Mouse (Mus musculus): ENCODE results near the gene Lama4. TPM values are rescaled to one million over a fixed set of nuclear protein-coding genes. Genes with fewer than 3 reads are reported as not detected.

Gene Lama4
- total and polyA plus RNA-seq, 3 experiments = not detected

- DNase-seq (ENCODE audit: low read depth, low spot score) = no peak
- Histone ChIP-seq H3K4me3 (ENCODE audit: control insufficient read depth in 1 of 2, insufficient read depth in 1 of 2, low read depth in 2 of 2, low read length in 2 of 2) (no peak overlapping the region), H3K9ac (ENCODE audit: control insufficient read depth, low read depth, low read length, poor library complexity, severe bottlenecking) (no peak overlapping the region), H3K79me2 (ENCODE audit: control insufficient read depth, insufficient read depth, low read length, poor library complexity) (no peaks in the 10 kb centered on the region), H3K27ac (ENCODE audit: control insufficient read depth, low read depth, low read length) (no peak overlapping the region), H3K9me3 (replicated peaks; ENCODE audit: insufficient read depth, low read length) (no peaks in the 10 kb centered on the region), H3K27me3 (ENCODE audit: control insufficient read depth in 1 of 2, insufficient read depth in 2 of 2, low read length in 2 of 2) (no peaks in the 10 kb centered on the region), H3K36me3 (ENCODE audit: control insufficient read depth in 1 of 2, insufficient read depth in 2 of 2, low read length in 2 of 2) (no peaks in the 10 kb centered on the region), H3K4me1 (ENCODE audit: control insufficient read depth in 1 of 2, insufficient read depth in 2 of 2, low read length in 2 of 2) (no peaks in the 10 kb centered on the region)
- TF ChIP-seq BHLHE40 (IDR thresholded peaks at IDR 0.05; ENCODE audit: borderline replicate concordance, low read depth, low read length) (no peak), SMC3 (IDR thresholded peaks at IDR 0.05; ENCODE audit: low read depth, low read length) (no peak)
These were observed 35.6 kb downstream of the Lama4 start for GRCm38 (mm10) chr10:39000951-39001350.

GRCm38 (mm10) chr10:39002521-39002920, 37.2 kb downstream of the Lama4 start:
- Histone ChIP-seq H3K4me1 (ENCODE audit: control insufficient read depth in 1 of 2, insufficient read depth in 2 of 2, low read length in 2 of 2) (no peaks in the 10 kb centered on the region), H3K9me3 (replicated peaks; ENCODE audit: insufficient read depth, low read length) (no peaks in the 10 kb centered on the region), H3K36me3 (ENCODE audit: control insufficient read depth in 1 of 2, insufficient read depth in 2 of 2, low read length in 2 of 2) (no peaks in the 10 kb centered on the region), H3K9ac (ENCODE audit: control insufficient read depth, low read depth, low read length, poor library complexity, severe bottlenecking) (no peak overlapping the region), H3K4me3 (ENCODE audit: control insufficient read depth in 1 of 2, insufficient read depth in 1 of 2, low read depth in 2 of 2, low read length in 2 of 2) (no peak overlapping the region), H3K27ac (ENCODE audit: control insufficient read depth, low read depth, low read length) (no peak overlapping the region), H3K79me2 (ENCODE audit: control insufficient read depth, insufficient read depth, low read length, poor library complexity) (no peaks in the 10 kb centered on the region), H3K27me3 (ENCODE audit: control insufficient read depth in 1 of 2, insufficient read depth in 2 of 2, low read length in 2 of 2) (no peaks in the 10 kb centered on the region)
- DNase-seq (ENCODE audit: low read depth, low spot score) = no peak
- TF ChIP-seq KAT2A (conservative IDR thresholded peaks at IDR 0.05; ENCODE audit: low read depth, low read length) (no peak), ETS1 (IDR thresholded peaks at IDR 0.05; ENCODE audit: low read depth, low read length) (no peak), UBTF (IDR thresholded peaks at IDR 0.05; ENCODE audit: borderline replicate concordance, insufficient read depth, low read depth, low read length) (no peak), BHLHE40 (IDR thresholded peaks at IDR 0.05; ENCODE audit: borderline replicate concordance, low read depth, low read length) (no peak), TBP (IDR thresholded peaks at IDR 0.05; ENCODE audit: low read depth, low read length) (no peak), POLR2AphosphoS2 (IDR thresholded peaks at IDR 0.05; ENCODE audit: low read length) (no peak), POLR2A (IDR thresholded peaks at IDR 0.05; ENCODE audit: control insufficient read depth in 1 of 2, insufficient read depth in 1 of 2, low read depth in 1 of 2, low read length in 2 of 2, poor library complexity in 1 of 2) (no peak), E2F4 (IDR thresholded peaks at IDR 0.05; ENCODE audit: borderline replicate concordance, low read depth, low read length) (no peak), USF2 (IDR thresholded peaks at IDR 0.05; ENCODE audit: borderline replicate concordance in 1 of 2, insufficient read depth in 1 of 2, low read depth in 1 of 2, low read length in 2 of 2) (no peak), CHD1 (IDR thresholded peaks at IDR 0.05; ENCODE audit: low read depth, low read length) (no peak), NRF1 (IDR thresholded peaks at IDR 0.05; ENCODE audit: insufficient read depth, low read depth, low read length, poor library complexity, severe bottlenecking) (no peak), EP300 (IDR thresholded peaks at IDR 0.05; ENCODE audit: low read depth in 1 of 2, low read length in 2 of 2) (no peak), MEF2A (IDR thresholded peaks at IDR 0.05; ENCODE audit: extremely low read depth, insufficient replicate concordance, low read depth, low read length, poor library complexity, severe bottlenecking) (no peak)

- Histone ChIP-seq H3K36me3 (ENCODE audit: control insufficient read depth in 1 of 2, insufficient read depth in 2 of 2, low read length in 2 of 2) (no peaks in the 10 kb centered on the region), H3K9ac (ENCODE audit: control insufficient read depth, low read depth, low read length, poor library complexity, severe bottlenecking) (no peak overlapping the region), H3K27me3 (ENCODE audit: control insufficient read depth in 1 of 2, insufficient read depth in 2 of 2, low read length in 2 of 2) (no peaks in the 10 kb centered on the region), H3K4me1 (ENCODE audit: control insufficient read depth in 1 of 2, insufficient read depth in 2 of 2, low read length in 2 of 2) (no peaks in the 10 kb centered on the region), H3K9me3 (replicated peaks; ENCODE audit: insufficient read depth, low read length) (no peaks in the 10 kb centered on the region), H3K4me3 (ENCODE audit: control insufficient read depth in 1 of 2, insufficient read depth in 1 of 2, low read depth in 2 of 2, low read length in 2 of 2) (no peak overlapping the region), H3K27ac (ENCODE audit: control insufficient read depth, low read depth, low read length) (no peak overlapping the region), H3K79me2 (ENCODE audit: control insufficient read depth, insufficient read depth, low read length, poor library complexity) (no peaks in the 10 kb centered on the region)
- DNase-seq (ENCODE audit: low read depth, low spot score) = no peak
- TF ChIP-seq CTCF (IDR thresholded peaks at IDR 0.05 in 2 of 3, conservative IDR thresholded peaks at IDR 0.05 in 1 of 3; ENCODE audit: control insufficient read depth in 1 of 3, insufficient read depth in 1 of 3, low read depth in 2 of 3, low read length in 3 of 3, poor library complexity in 1 of 3, severe bottlenecking in 1 of 3) (no peak), E2F4 (IDR thresholded peaks at IDR 0.05; ENCODE audit: borderline replicate concordance, low read depth, low read length) (no peak), UBTF (IDR thresholded peaks at IDR 0.05; ENCODE audit: borderline replicate concordance, insufficient read depth, low read depth, low read length) (no peak), POLR2AphosphoS5 (IDR thresholded peaks at IDR 0.05; ENCODE audit: borderline replicate concordance, low read depth, low read length) (no peak), ELF1 (IDR thresholded peaks at IDR 0.05; ENCODE audit: low read depth, low read length) (no peak), RAD21 (IDR thresholded peaks at IDR 0.05; ENCODE audit: low read depth, low read length) (no peak), USF1 (IDR thresholded peaks at IDR 0.05; ENCODE audit: low read depth, low read length) (no peak), HCFC1 (IDR thresholded peaks at IDR 0.05; ENCODE audit: low read depth, low read length) (no peak), POLR2AphosphoS2 (IDR thresholded peaks at IDR 0.05; ENCODE audit: low read length) (no peak), GATA1 (IDR thresholded peaks at IDR 0.05; ENCODE audit: low read depth, low read length) (no peak)
These were observed 38.2 kb downstream of the Lama4 start for GRCm38 (mm10) chr10:39003520-39003919.

Measured in MEL (cell line).